Mouse (Mus musculus) CH12.LX (cell line): ENCODE measurements around the gene Tceal3. TPM values are rescaled to one million over a fixed set of nuclear protein-coding genes. Genes with fewer than 3 reads are reported as not detected.
A peak's percentile ranks its signal among the peaks of the same experiment; 100 is the strongest.
"Not testable (repeated sequence)": the region's sequence is repeated elsewhere in the genome, so short reads cannot be mapped to it uniquely, and the experiment has no call there.

Experiments
- DNase-seq: peaks from one replicate; pipeline ENCODE4 v3.0.0-alpha.2; 2013; ENCODE audit errors: extremely low read depth
- H3K27ac ChIP-seq: 2 replicates; pipeline ENCODE4 v1.5.1; 2012; ENCODE audit warnings: low read depth, mild to moderate bottlenecking, control low read depth, moderate library complexity; ENCODE audit not compliant: insufficient read depth
- H3K27me3 ChIP-seq: replicated peaks from 2 replicates; pipeline ENCODE3; 2012; ENCODE audit warnings: inconsistent platforms
- H3K36me3 ChIP-seq, 2 experiments: replicated peaks in 1 of 2; 2 replicates each; pipeline versions ENCODE3 to v1.6.1; 2012; ENCODE audit warnings: inconsistent platforms in 1 of 2, low read length in 1 of 2, mild to moderate bottlenecking in 1 of 2, mixed read lengths in 1 of 2, moderate library complexity in 1 of 2; ENCODE audit not compliant: control insufficient read depth in 1 of 2, insufficient read depth in 1 of 2
- H3K4me1 ChIP-seq, 2 experiments: 2 replicates each; pipeline ENCODE4 v1.6.1; 2012; ENCODE audit warnings: inconsistent platforms in 1 of 2, moderate library complexity in 1 of 2; ENCODE audit not compliant: insufficient read depth in 2 of 2, control insufficient read depth in 1 of 2
- H3K4me2 ChIP-seq: 2 replicates; pipeline ENCODE4 v1.6.1; 2012; ENCODE audit warnings: low read depth, mild to moderate bottlenecking, control low read depth; ENCODE audit not compliant: poor library complexity, insufficient read depth, severe bottlenecking
- H3K4me3 ChIP-seq, 3 experiments: fragments of 150-350 bp in 1 of 3; sonication (generic) in 1 of 3; replicated peaks in 1 of 3; 2 replicates each; pipeline versions ENCODE3 to v1.5.1; 2011 to 2012; ENCODE audit warnings: low read depth in 2 of 3, low read length in 2 of 3, mild to moderate bottlenecking in 2 of 3, moderate library complexity in 2 of 3, control low read depth in 1 of 3, improper control_type of control experiment in 1 of 3, inconsistent platforms in 1 of 3, mixed read lengths in 1 of 3; ENCODE audit not compliant: poor library complexity in 1 of 3
- H3K79me2 ChIP-seq: replicated peaks from 2 replicates; pipeline ENCODE4 v1.6.1; 2012; ENCODE audit warnings: mild to moderate bottlenecking, moderate library complexity; ENCODE audit not compliant: control insufficient read depth, poor library complexity, insufficient read depth, severe bottlenecking; ENCODE audit errors: extremely low read depth
- H3K9ac ChIP-seq: 2 replicates; pipeline ENCODE4 v1.6.1; 2012; ENCODE audit warnings: low read depth, mild to moderate bottlenecking, control low read depth, moderate library complexity; ENCODE audit not compliant: insufficient read depth
- H3K9me3 ChIP-seq: replicated peaks from 2 replicates; pipeline ENCODE3; 2012; ENCODE audit warnings: low read length, inconsistent platforms, mixed read lengths
- CHD1 ChIP-seq: IDR thresholded peaks from 2 replicates; pipeline ENCODE4 v1.6.1; 2012; ENCODE audit warnings: low read depth, low read length, improper control_type of control experiment, inconsistent platforms
- CHD2 ChIP-seq: IDR thresholded peaks from 2 replicates; pipeline ENCODE4 v1.6.1; 2011; ENCODE audit warnings: low read length, improper control_type of control experiment
- E2F4 ChIP-seq: IDR thresholded peaks from 2 replicates; pipeline ENCODE4 v1.6.1; 2011; ENCODE audit warnings: low read depth, low read length, improper control_type of control experiment; ENCODE audit not compliant: insufficient replicate concordance
- ELF1 ChIP-seq: IDR thresholded peaks from 2 replicates; pipeline ENCODE4 v1.6.1; 2014; ENCODE audit warnings: low read depth, mild to moderate bottlenecking, inconsistent platforms, low read length, improper control_type of control experiment
- GABPA ChIP-seq: IDR thresholded peaks from 2 replicates; pipeline ENCODE4 v1.6.1; 2012; ENCODE audit warnings: low read depth, low read length, improper control_type of control experiment, inconsistent platforms; ENCODE audit not compliant: insufficient replicate concordance
- IRF4 ChIP-seq: IDR thresholded peaks from 2 replicates; pipeline ENCODE4 v1.6.1; 2014; ENCODE audit warnings: low read depth, mild to moderate bottlenecking, inconsistent platforms, low read length, improper control_type of control experiment
- JUN ChIP-seq: IDR thresholded peaks from 2 replicates; pipeline ENCODE4 v1.6.1; 2011; ENCODE audit warnings: low read depth, mild to moderate bottlenecking, low read length, improper control_type of control experiment, moderate library complexity; ENCODE audit not compliant: insufficient read depth
- JUND ChIP-seq: conservative IDR thresholded peaks from 2 replicates; pipeline ENCODE4 v1.6.1; 2011; ENCODE audit warnings: low read depth, low read length, improper control_type of control experiment
- KAT2A ChIP-seq: IDR thresholded peaks from 2 replicates; pipeline ENCODE4 v1.6.1; 2012; ENCODE audit warnings: low read length, improper control_type of control experiment, inconsistent platforms; ENCODE audit not compliant: insufficient replicate concordance
- MAFK ChIP-seq: IDR thresholded peaks from 2 replicates; pipeline ENCODE4 v1.6.1; 2011; ENCODE audit warnings: low read length, improper control_type of control experiment; ENCODE audit not compliant: insufficient replicate concordance
- MAX ChIP-seq: IDR thresholded peaks from 2 replicates; pipeline ENCODE4 v1.6.1; 2011; ENCODE audit warnings: low read length, improper control_type of control experiment
- MAZ ChIP-seq: IDR thresholded peaks from 2 replicates; pipeline ENCODE4 v1.6.1; 2012; ENCODE audit warnings: low read depth, mild to moderate bottlenecking, inconsistent platforms, low read length, improper control_type of control experiment, moderate library complexity
- MEF2A ChIP-seq: IDR thresholded peaks from 2 replicates; pipeline ENCODE4 v1.6.1; 2014; ENCODE audit warnings: low read depth, mild to moderate bottlenecking, inconsistent platforms, low read length, improper control_type of control experiment, borderline replicate concordance
- PAX5 ChIP-seq: IDR thresholded peaks from 2 replicates; pipeline ENCODE4 v1.6.1; 2012; ENCODE audit warnings: low read length, inconsistent platforms, mixed read lengths
- POLR2A ChIP-seq: IDR thresholded peaks from 2 replicates; pipeline ENCODE4 v1.6.1; 2011; ENCODE audit warnings: low read depth, mild to moderate bottlenecking, improper control_type of control experiment, low read length
- POLR2AphosphoS2 ChIP-seq: IDR thresholded peaks from 2 replicates; pipeline ENCODE4 v1.6.1; 2011; ENCODE audit warnings: low read depth, low read length, improper control_type of control experiment
- TCF12 ChIP-seq: IDR thresholded peaks from 2 replicates; pipeline ENCODE4 v1.6.1; 2014; ENCODE audit warnings: low read depth, mild to moderate bottlenecking, inconsistent platforms, low read length, improper control_type of control experiment
- ZKSCAN1 ChIP-seq: IDR thresholded peaks from 2 replicates; pipeline ENCODE4 v1.6.1; 2012; ENCODE audit warnings: low read depth, inconsistent platforms, low read length, improper control_type of control experiment, borderline replicate concordance
- ZMIZ1 ChIP-seq: IDR thresholded peaks from 2 replicates; pipeline ENCODE4 v1.6.1; 2012; ENCODE audit warnings: low read depth, mild to moderate bottlenecking, inconsistent platforms, low read length, improper control_type of control experiment
- ZNF384 ChIP-seq: IDR thresholded peaks from 2 replicates; pipeline ENCODE4 v1.6.1; 2012; ENCODE audit warnings: low read depth, low read length, improper control_type of control experiment, inconsistent platforms
- dilution Hi-C: fragments of 300-500 bp; cut with MboI; formaldehyde crosslinking; loops from 2 replicates; pipeline ENCODE4 v1.14.3; 2020; ENCODE audit warnings: low sequenced_read_pairs; ENCODE audit not compliant: extremely low pct_unique_long_range_greater_than_20kb, extremely low pct_ligation_motif_present
- in situ Hi-C: fragments of 300-500 bp; cut with MboI; formaldehyde crosslinking; loops from 3 replicates; pipeline ENCODE4 v1.14.3; 2019; ENCODE audit warnings: low sequenced_read_pairs, low pct_ligation_motif_present, low pct_unique_long_range_greater_than_20kb, mixed read lengths
- polyA plus RNA-seq: library from polyadenylated mRNA; unstranded; fragments of >175 nt; gene quantifications from 2 replicates; pipeline ENCODE4 v1.2.1, GENCODE M21; 2012; ENCODE audit warnings: low read depth; ENCODE audit not compliant: insufficient read length
- total RNA-seq, 2 experiments: library from RNA; depleted of rRNA; stranded (reverse); fragments of 300-350 nt in 1 of 2; fragments of >200 nt in 1 of 2; gene quantifications; 2 replicates each; pipeline ENCODE4 v1.2.3; 2012 to 2014

Gene Tceal3
- total and polyA plus RNA-seq, 3 experiments: not detected

DNA sequence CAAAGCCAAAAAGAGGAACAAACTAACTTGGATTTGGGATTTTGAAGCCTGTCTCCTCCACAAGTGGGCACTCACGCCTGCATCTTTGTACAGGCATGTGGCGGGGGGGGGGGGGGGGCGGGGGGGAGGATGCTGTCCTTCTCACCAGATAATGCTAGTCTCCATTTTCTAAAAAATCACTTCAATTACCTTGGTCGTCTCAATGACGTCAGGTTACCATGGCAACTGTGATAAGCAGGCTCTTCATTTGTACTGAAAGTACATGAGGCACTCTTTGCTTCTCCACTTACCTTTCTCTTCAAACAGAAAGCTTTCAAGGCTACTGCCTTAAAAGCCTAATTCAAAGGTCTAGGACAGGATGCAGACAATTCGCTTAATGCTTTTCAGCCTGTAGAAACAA, 49.1 kb downstream of the Tceal3 start:
- dilution Hi-C loops (no loop called here), in situ Hi-C loops (no loop called here)
- DNase-seq: peak; percentile 2
- Histone ChIP-seq H3K79me2 (no peaks in the 10 kb centered on the region), H3K27me3 (no peaks in the 10 kb centered on the region), H3K9me3 (no peaks in the 10 kb centered on the region), H3K36me3 (no peaks in the 10 kb centered on the region), H3K4me2 (no peak overlapping the region), H3K4me1 (no peaks in the 10 kb centered on the region), H3K9ac (no peak overlapping the region), H3K4me3 (no peak overlapping the region), H3K27ac (no peak overlapping the region)
- TF ChIP-seq MAZ (no peak), CHD2 (no peak), TCF12 (no peak), POLR2AphosphoS2 (no peak), CHD1 (no peak), JUN (no peak), E2F4 (no peak), JUND (no peak), ELF1 (no peak), POLR2A (no peak), GABPA (no peak), ZKSCAN1 (no peak), MEF2A (no peak), ZNF384 (no peak), IRF4 (no peak), PAX5 (no peak), KAT2A (no peak), MAX (no peak), ZMIZ1 (no peak), MAFK (no peak)

DNA sequence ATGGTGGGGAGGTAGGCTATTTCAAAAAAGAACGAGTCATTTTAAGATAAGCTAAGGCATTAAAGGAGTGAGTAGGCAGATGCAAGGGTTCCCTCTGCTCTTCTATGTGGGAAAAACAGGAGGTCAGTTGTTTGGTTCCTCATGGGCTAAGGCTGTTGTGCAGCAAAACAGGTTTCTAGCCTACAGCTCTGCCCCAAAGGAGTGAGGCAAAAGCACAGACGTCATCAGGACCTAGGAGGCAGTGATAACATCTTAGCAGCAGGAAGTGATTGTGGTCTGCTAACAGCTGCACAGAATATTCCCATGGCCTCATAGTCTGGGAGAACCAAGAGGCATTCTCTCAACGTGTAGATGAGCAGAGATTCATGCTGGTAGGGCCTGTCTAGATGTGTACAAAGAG, 55.2 kb downstream of the Tceal3 start:
- H3K36me3 ChIP-seq, H3K79me2 ChIP-seq, H3K4me1 ChIP-seq, DNase-seq, dilution Hi-C loops, H3K9me3 ChIP-seq, H3K27me3 ChIP-seq, H3K4me2 ChIP-seq, in situ Hi-C loops, H3K4me3 ChIP-seq, H3K27ac ChIP-seq, H3K9ac ChIP-seq: not testable (repeated sequence)
